Mouse (Mus musculus): ENCODE data around the gene Higd2a. TPM values are rescaled to one million over a fixed set of nuclear protein-coding genes. Genes with fewer than 3 reads are reported as not detected.
"Not testable (repeated sequence)": the region's sequence is repeated elsewhere in the genome, so short reads cannot be mapped to it uniquely, and the experiment has no call there.

Gene Higd2a
- polyA plus RNA-seq, 1 experiment from 2014 or later, result 224 TPM

DNA sequence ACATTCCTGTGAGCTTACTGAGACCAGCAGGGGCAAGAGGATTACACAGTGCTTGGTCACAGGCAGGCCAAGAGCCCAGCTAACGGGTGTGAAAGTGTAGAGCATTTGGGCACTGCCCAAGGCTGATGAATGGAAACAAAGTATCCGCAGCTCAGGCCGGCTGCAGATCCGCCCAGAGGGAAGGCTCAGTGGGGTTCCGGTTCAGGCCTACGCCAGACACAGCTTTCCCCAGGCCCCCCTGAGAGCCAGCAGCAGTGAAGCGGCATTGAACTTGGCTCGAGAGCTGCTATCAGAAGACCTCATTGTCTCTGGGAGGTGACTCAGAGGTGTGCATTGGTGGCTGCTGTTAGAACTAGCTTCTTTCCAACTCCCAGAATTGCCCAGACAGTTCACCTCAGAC is 18.7 kb downstream of the Higd2a start:
- H3K4me1 ChIP-seq (replicated peaks), result peaks cover 34% of the 10 kb centered on the region
- H3K4me2 ChIP-seq (replicated peaks), result peak overlapping the region; percentile 86
- H3K4me3 ChIP-seq (replicated peaks), result peak overlapping the region; percentile 16; the same call in 1 of the 2 replicates
- H3K27me3 ChIP-seq, result peaks cover 28% of the 10 kb centered on the region
- H3K27ac ChIP-seq, result 0 out of 2 replicates have a peak overlapping the region, but pooled peaks have one; percentile 39
- H3K9me3 ChIP-seq, result no peaks in the 10 kb centered on the region
- WGBS, result 11% methylated on average over 8 of the region's 8 CpGs
- H3K36me3 ChIP-seq, result peaks cover 12% of the 10 kb centered on the region; the same call in 1 of the 2 replicates
- ATAC-seq, result no peak
- H3K9ac ChIP-seq (replicated peaks), result peak overlapping the region; percentile 56

DNA sequence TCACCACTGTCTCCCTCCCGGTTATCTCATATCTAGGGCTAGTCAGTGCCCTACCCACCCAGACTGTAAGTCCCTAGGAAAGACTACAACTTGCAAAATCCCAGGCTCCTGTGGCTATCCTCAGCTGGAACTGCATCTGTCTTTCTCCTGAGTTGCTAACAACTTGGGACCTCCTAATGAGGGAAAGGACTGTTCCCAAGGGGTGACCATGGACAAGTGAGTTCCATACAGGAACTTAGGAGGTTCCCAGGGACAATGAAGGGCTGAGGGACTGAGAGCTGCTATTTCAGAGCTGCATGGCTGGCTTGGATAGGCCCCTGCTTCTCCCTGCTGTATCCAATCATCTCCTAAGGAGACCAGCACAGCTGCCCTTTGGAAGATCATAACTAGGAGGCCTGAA is 19.3 kb downstream of the Higd2a start:
- H3K9ac ChIP-seq (replicated peaks), result peak overlapping the region; percentile 56
- 8% methylated on average over 1 of the region's 1 CpGs for WGBS
- H3K27me3 ChIP-seq, result peaks cover 28% of the 10 kb centered on the region
- no peak overlapping the region for H3K27ac ChIP-seq
- H3K4me2 ChIP-seq (replicated peaks), result peak overlapping the region; percentile 86
- peaks cover 32% of the 10 kb centered on the region for H3K4me1 ChIP-seq (replicated peaks)
- no peaks in the 10 kb centered on the region for H3K9me3 ChIP-seq
- H3K4me3 ChIP-seq (replicated peaks), result peak overlapping the region; percentile 16; the same call in 1 of the 2 replicates
- peaks cover 12% of the 10 kb centered on the region; the same call in 1 of the 2 replicates for H3K36me3 ChIP-seq
- no peak for ATAC-seq

DNA sequence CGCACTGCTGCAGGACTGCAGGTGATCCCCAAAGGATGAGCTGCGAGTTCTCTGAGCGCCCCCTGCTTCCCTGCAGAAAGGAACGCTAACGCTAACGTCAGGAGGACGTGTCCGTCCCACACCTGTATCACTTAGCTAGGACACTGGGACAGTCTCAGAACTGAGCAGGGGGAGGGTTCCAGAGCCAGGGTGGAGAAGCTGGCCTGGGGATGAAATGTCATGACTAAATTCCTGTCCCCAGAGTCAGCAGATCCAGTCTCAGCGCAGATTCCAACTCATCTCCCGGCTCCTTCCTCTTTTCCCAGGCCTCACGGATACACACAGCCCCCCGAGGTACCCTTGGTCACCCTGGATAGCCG is 20.6 kb downstream of the Higd2a start:
- peak; percentile 60 for ATAC-seq
- Histone ChIP-seq H3K4me2 (replicated peaks) (peak overlapping the region; percentile 86), H3K4me3 (replicated peaks) (peak overlapping the region; percentile 62), H3K36me3 (peaks cover 1% of the 10 kb centered on the region; the same call in 1 of the 2 replicates), H3K4me1 (replicated peaks) (peaks cover 32% of the 10 kb centered on the region), H3K27ac (peak overlapping the region; percentile 72), H3K27me3 (peaks cover 15% of the 10 kb centered on the region), H3K9ac (replicated peaks) (peak overlapping the region; percentile 82), H3K9me3 (no peaks in the 10 kb centered on the region)
- 6% methylated on average over 13 of the region's 13 CpGs for WGBS

DNA sequence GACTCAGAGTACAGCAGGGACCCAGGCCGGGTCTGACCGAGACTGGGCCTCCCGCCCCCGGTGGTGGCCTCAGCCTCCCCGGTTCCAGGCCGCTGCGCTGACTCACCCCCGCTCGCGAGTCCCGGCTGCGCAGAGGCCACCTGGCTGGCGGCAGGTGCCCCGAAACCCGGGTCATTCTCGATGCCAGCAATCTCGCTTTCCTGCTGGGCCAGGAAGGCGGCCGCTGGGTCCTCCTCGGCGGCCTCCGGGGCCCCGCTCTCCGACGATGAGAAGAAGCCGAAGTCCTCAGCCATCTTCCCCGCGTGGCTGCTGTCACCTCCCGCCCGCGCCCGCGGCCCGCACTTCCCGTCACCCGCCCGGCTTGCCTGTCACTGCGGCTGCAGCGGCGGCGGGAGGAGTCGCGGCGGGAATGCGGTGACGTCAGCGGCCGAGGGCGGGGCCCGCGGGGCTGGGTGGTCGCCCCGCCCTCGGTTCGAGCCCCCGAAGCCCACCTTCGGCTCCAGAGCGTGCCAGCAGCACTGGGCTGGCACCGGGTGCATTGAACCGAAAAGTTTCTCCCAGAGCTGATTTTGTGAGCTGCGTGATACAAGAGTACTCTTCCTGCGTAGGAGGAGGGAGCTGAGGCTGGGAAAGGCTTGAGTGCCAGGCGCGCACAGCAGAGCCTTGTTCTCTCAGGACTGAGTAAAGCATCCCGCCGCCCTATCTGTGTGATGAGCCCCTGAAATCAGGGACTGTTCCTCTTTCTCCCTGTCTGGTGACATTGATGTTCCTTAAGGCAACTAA is 21.2 kb downstream of the Higd2a start, which contains the start of gene Cltb:
TSS of gene Cltb (minus strand) at position 373 of the 783 bp plus-strand sequence.
- Histone ChIP-seq H3K4me3 (replicated peaks) (peak within 1 kb of the TSS; percentile 62), H3K9ac (replicated peaks) (peak within 1 kb of the TSS; percentile 82), H3K27me3 (peaks cover 9% of the 10 kb centered on the region), H3K27ac (peak within 1 kb of the TSS; percentile 72), H3K9me3 (no peaks in the 10 kb centered on the region), H3K36me3 (no peaks in the 10 kb centered on the region), H3K4me1 (replicated peaks) (peaks cover 32% of the 10 kb centered on the region), H3K4me2 (replicated peaks) (peak within 1 kb of the TSS; percentile 86)
- under 1% methylated on average over 65 of the region's 66 CpGs for WGBS
- ATAC-seq, result peak; percentile 72

DNA sequence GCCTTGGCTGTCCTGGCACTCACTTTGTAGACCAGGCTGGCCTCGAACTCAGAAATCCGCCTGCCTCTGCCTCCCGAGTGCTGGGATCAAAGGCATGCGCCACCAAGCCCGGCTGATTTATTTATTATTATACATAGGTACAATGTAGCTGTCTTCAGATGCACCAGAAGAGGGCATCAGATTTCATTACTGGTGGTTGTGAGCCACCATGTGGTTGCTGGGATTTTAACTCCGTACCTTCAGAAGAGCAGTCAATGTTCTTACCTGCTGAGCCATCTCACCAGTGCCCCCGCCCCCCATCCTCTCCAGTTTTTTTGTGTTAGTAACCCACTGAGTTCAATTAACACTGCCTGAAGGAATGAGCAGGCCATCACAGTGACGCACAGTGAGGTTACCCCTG is 23.1 kb downstream of the Higd2a start:
- not testable (repeated sequence) for H3K27me3 ChIP-seq; H3K9ac ChIP-seq (replicated peaks); ATAC-seq; H3K36me3 ChIP-seq; H3K4me2 ChIP-seq (replicated peaks); H3K4me3 ChIP-seq (replicated peaks); H3K9me3 ChIP-seq; H3K27ac ChIP-seq
- H3K4me1 ChIP-seq (replicated peaks), result peaks cover 30% of the 10 kb centered on the region
- WGBS, result 88% methylated on average over 8 of the region's 8 CpGs

DNA sequence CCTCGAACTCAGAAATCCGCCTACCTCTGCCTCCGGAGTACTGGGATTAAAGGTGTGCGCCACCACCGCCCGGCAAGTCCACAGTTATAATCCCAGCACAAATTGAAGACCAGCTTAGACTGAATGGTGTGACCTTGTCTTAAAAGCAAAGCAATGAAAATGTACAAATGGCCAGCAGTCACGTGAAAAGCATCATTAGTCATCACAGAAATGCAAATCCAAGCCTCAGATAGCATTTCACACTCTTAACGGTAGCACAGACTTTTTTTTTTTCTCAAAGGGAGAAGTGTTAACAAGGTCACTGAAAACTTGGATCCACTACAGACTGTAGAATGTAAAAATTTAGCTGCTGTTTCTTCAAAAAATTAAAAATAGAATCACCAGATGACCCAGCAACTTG is 26.3 kb downstream of the Higd2a start:
- WGBS, result 81% methylated on average over 8 of the region's 8 CpGs
- Histone ChIP-seq H3K9me3 (no peaks in the 10 kb centered on the region), H3K4me2 (replicated peaks) (no peak overlapping the region), H3K9ac (replicated peaks) (no peak overlapping the region), H3K27ac (no peak overlapping the region), H3K36me3 (no peaks in the 10 kb centered on the region), H3K4me3 (replicated peaks) (no peak overlapping the region), H3K27me3 (peaks cover 9% of the 10 kb centered on the region; the same call in 1 of the 2 replicates), H3K4me1 (replicated peaks) (0 out of 2 replicates have a peak, but pooled peaks cover 6% of the 10 kb centered on the region)
- ATAC-seq, result no peak

DNA sequence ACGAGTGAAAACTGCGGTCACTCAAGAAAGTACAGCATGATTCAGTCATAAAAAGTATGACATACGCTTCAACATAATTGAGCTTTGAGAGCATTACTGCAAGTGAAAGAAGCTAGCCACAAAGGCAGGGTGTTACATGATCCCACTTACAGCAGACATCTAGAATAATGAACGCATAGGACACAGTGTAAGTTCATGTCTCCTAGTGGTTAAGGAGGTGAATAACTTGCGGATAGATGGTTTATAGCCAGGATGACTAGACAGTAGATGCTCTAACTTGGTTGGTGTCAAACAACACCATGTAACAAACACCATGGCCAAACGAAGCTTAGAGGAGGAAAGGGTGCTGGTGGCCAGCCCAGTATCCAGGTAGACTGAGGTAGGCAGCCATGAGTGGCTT is 27.0 kb downstream of the Higd2a start:
- Histone ChIP-seq H3K9me3 (no peaks in the 10 kb centered on the region), H3K4me2 (replicated peaks) (no peak overlapping the region), H3K4me3 (replicated peaks) (no peak overlapping the region), H3K4me1 (replicated peaks) (no peaks in the 10 kb centered on the region), H3K9ac (replicated peaks) (no peak overlapping the region), H3K27ac (no peak overlapping the region), H3K36me3 (no peaks in the 10 kb centered on the region), H3K27me3 (peaks cover 9% of the 10 kb centered on the region; the same call in 1 of the 2 replicates)
- WGBS, result 75% methylated on average over 6 of the region's 6 CpGs
- ATAC-seq, result no peak

DNA sequence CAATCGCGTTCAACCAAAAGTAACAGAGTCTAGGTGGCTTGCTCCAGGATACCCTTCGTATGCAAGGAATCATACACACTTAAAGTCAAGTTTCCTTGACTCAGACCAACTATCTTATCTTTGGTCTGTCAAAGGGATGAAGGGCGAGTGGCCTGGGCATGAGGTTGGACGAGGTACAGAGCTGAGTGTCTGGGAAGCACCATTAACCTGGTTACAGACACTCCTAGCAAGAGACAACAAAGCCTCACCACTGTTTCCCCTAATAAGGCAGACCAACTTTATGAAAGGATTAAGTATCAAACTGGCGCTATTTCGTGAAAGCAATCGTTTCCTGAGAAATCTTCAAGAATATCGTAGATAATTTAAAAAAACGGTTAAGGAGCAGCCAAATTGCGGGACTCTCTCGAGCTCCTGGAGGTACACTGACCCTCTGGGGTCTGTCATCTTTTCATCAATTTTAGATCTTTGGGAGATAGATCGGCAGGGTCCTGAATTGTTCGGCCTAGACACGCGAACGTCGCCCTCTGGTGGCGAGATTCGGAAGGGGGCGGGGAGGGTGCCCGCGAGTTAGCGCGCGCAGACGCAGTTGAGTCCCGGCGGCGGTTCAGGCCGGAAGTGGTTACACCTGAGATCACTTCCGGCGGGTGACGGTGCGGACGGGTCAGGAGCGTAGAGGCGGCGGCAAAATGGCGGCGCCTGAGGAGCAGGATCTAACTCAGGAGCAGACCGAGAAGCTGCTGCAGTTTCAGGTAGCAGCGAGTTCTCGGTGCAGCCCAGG is 31.3 kb downstream of the Higd2a start, which contains the start of gene Faf2:
TSS of gene Faf2 (plus strand) at position 630 of the 778 bp plus-strand sequence.
- Histone ChIP-seq H3K4me1 (replicated peaks) (peaks cover 24% of the 10 kb centered on the region), H3K9ac (replicated peaks) (peak within 1 kb of the TSS; percentile 94), H3K4me3 (replicated peaks) (peak within 1 kb of the TSS; percentile 97), H3K9me3 (no peaks in the 10 kb centered on the region), H3K36me3 (no peaks in the 10 kb centered on the region), H3K4me2 (replicated peaks) (peak within 1 kb of the TSS; percentile 96), H3K27me3 (peaks cover 9% of the 10 kb centered on the region; the same call in 1 of the 2 replicates), H3K27ac (peak within 1 kb of the TSS; percentile 92)
- peak; percentile 98 for ATAC-seq
- 13% methylated on average over 44 of the region's 44 CpGs for WGBS

DNA sequence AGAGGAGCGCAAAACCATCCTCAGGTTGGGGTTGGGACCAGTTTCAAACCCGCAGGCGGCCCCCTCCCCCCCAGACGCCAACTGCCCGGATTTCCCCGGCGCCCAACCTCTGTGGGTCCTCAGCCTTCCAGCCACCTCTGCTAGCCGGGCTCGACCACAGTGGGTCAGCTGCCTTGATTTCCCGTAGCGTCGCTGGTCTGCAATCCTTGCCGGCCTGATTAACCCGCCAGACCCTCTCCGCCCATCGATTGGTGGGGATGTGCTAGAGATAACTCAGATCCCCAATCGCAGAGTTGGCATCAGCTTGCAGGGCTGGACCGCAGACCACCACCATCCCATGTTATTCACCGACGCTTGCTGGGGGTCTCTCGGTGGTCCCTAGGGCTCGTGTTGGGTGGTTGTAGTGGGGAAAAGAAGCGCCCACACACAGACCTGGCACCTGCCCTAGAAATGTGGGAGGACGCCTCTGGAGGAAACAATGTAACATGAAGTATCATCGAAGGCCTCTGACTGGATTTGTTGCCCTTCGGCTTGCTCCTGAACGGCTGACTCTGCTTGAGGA is 32.0 kb downstream of the Higd2a start:
- H3K27me3 ChIP-seq, result peaks cover 8% of the 10 kb centered on the region; the same call in 1 of the 2 replicates
- H3K4me2 ChIP-seq (replicated peaks), result peak overlapping the region; percentile 96
- ATAC-seq, result peak; percentile 62; the same call in 1 of the 2 replicates
- peak overlapping the region; percentile 92 for H3K27ac ChIP-seq
- peaks cover 24% of the 10 kb centered on the region for H3K4me1 ChIP-seq (replicated peaks)
- WGBS, result 1% methylated on average over 26 of the region's 27 CpGs
- H3K9me3 ChIP-seq, result no peaks in the 10 kb centered on the region
- peak overlapping the region; percentile 94 for H3K9ac ChIP-seq (replicated peaks)
- H3K4me3 ChIP-seq (replicated peaks), result peak overlapping the region; percentile 97
- H3K36me3 ChIP-seq, result no peaks in the 10 kb centered on the region

DNA sequence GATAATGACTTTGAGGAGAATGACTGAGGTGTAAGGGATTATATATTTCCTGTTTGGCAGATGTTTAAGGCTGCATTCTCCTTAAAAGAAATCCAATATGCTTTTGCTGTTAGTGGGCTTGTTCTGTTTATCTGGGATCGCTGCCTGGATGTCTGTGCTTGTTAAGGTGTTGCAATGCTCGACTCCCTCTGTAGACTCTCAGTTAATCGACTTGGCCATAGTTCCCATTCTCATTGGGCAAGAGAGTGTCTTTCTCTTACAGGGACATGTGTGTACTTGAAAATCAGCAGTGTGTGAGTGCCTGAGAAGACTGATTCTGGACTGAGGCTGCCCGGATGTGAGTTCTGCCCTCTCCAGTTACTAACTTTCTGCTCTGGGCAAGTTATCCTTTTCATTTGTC is 39.1 kb downstream of the Higd2a start:
- WGBS, result 90% methylated on average over 4 of the region's 4 CpGs
- Histone ChIP-seq H3K4me3 (replicated peaks) (no peak overlapping the region), H3K4me1 (replicated peaks) (peaks cover 6% of the 10 kb centered on the region), H3K27ac (no peak overlapping the region), H3K4me2 (replicated peaks) (no peak overlapping the region), H3K27me3 (no peaks in the 10 kb centered on the region), H3K36me3 (0 out of 2 replicates have a peak, but pooled peaks cover 5% of the 10 kb centered on the region), H3K9ac (replicated peaks) (no peak overlapping the region), H3K9me3 (no peaks in the 10 kb centered on the region)
- ATAC-seq, result no peak

DNA sequence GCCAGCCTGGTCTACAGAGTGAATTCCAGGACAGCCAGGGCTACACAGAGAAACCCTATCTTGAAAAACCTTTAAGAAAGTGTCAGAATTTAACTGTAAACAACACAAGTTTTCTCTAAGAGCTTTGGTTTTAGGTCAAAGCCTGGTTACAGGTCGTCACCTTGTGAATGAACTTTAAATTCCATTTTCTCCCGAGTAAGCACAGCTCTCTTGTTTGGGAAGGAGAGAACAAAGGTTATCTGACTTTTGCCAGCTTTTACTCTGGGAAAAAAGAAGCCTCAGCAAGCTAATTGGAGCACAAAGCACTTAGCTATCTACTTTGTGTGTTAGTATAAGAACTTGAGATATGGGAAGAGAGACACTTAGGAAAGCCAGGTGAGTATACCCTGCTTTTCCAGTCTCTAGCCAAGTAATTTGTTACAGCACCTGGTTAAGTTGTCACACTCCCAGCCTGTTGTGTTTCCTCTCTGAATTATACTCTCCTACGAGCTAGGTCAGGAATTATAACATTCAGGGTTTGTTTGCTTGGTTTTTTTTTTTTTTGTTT is 42.8 kb downstream of the Higd2a start:
- no peak overlapping the region for H3K4me3 ChIP-seq (replicated peaks)

More for the DNA sequence above, 42.8 kb downstream of the Higd2a start:
- no peak overlapping the region for H3K9ac ChIP-seq (replicated peaks)
- no peak overlapping the region for H3K4me2 ChIP-seq (replicated peaks)
- no peak for ATAC-seq
- no peak overlapping the region for H3K27ac ChIP-seq
- H3K36me3 ChIP-seq, result peaks cover 17% of the 10 kb centered on the region
- H3K9me3 ChIP-seq, result no peaks in the 10 kb centered on the region
- H3K4me1 ChIP-seq (replicated peaks), result no peaks in the 10 kb centered on the region
- no peaks in the 10 kb centered on the region for H3K27me3 ChIP-seq
- WGBS, result 84% methylated on average over 3 of the region's 3 CpGs

Measured in midbrain, embryonic 13.5 days (tissue).